Mouse (Mus musculus) kidney, postnatal 36 days (tissue): ENCODE data around the gene Tmigd3.

Source experiments
- DNase-seq, 2 experiments: peaks; one replicate each; pipeline ENCODE4 v3.0.0; 2021 to 2022; ENCODE audit warnings: mixed read lengths in 2 of 2

Tmigd3 gene

DNA sequence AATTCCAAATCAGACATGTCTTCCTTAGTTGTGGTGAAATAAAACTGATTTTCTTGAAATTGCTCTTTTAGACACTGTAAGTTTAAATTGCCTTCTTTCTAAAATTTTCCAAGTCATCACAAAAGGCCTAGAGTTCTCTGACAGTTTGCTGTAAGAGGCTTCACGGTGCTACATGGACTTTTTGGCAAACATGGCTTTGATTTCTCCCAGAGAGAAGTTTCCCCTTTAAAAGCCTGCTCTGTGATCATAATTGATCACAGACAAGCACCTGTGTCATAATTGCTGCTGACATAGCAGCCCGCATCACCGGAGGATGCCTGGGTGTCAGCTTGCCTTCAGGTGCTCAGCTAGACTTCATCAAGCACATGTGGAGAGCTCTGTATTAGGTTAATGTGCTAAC, at the start of gene Tmigd3, which contains the start of gene Adora3:
TSS of gene Tmigd3 (plus strand) at position 346 of the 400 bp plus-strand sequence.
TSS of gene Adora3 (plus strand) at position 301 of the 400 bp plus-strand sequence.
- no peak for DNase-seq

GRCm38 (mm10) chr3:105821504-105821903, 49.2 kb upstream of the Tmigd3 start:
- DNase-seq: no peak

DNA sequence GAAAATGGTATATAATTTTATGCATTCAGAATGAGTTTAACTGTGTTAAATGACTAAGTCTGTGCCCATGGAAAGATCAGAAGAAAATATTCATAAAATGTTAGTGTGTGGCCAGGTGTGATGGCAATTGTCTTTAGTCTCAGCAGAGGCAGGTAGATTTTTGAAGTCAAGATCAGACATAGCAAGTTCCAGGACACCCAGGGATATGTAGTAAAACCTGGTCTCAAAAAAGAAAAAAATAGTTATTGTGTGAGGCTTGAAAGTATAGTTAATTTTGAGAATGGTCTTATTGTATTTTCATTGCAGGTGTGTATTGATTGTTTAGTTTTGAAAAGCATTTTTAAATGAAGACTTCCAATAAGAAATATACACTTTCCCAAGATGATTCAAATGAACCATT, 47.1 kb upstream of the Tmigd3 start:
- DNase-seq: no peak

GRCm38 (mm10) chr3:105824103-105824502, 46.6 kb upstream of the Tmigd3 start:
- DNase-seq: no peak

DNA sequence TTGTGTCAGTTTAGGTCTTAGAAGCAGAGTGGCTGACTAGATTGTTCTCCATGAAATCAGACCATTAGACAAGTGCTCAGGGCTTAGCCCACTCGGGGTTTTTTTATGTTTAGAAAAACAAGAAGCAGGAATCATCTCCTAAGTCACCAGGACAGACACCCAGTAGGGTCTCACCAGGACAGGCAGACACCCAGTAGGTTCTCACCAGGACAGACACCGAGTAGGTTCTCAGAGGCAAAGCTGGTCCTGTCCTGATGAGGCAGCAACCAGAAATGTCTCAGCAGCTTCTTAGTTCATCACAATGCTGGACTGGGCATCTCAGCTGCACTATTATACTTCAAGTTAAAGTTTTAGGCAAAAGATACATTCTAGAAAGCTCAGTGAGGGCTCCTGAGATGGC, 46.0 kb upstream of the Tmigd3 start:
- no peak for DNase-seq

DNA sequence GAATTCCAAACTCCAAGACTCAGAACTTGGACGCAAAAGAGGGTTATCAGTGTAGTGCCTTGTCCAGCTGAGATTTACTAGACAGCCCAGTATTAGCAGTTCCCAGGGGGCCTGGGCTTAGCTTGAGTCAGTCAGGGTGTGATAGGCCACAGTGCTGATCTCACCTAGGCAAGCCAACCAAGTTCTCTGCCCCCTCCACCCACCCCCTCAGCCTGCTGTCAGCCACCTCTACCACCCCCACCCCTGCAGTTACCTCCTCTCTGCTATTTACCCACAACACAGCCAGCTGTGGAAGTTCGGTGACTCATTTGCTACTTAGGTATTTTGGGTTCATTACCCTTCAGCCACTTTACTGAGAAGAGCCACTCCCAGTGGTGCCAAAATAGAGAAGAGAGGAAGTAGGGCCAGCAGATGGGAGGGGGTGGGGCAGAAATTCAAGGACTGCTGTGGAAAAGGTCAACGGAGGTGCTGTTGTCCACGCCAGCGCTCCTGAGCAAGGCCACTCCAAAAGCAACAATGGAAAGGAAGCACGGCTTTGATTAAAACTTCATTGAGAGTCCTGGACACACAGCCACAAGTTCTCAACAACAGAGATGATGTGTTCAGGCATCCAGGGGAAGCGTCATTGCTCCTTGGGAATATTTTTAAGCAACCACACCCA, 45.1 kb upstream of the Tmigd3 start:
- DNase-seq: peak; percentile 56 to 72

DNA sequence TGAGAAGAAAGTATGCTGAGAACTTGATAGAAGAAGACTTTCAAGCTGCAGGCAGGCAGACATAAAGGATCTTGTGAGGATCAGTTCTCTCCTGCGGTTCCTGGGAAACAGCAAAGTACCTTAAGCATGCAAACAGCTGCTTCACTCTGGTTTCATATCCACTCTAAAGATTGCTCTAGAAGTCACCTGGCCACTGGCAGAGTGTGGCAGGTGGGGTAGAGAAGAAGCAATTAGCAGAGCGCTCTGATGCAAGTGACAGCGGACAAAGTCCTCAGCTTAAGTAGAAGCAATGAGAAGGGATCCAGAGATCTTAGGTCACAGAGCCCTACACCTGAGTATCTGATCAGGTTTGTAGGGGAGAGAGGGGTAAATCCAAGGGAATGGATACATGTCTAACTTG, 39.1 kb upstream of the Tmigd3 start:
- DNase-seq: no peak

DNA sequence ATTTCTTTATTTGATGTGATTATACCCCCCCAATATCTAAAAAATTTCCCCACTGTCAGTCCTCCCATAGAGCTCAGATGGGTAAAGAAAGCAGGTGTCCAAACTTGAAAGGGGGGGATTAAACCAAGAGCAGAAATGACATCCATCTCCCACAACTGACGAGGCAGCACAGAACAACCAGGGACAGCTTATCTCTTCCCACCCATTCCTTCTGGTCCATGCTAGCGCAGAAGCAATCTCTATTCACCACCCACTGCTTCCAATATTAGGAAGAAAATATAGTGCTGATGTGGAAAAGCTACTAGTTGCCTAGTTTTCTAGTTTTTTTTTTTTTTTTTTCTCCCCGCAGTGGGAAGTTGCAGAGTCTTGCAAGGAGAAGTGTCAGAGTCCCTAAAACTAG, 34.8 kb upstream of the Tmigd3 start:
- no peak for DNase-seq

- no peak for DNase-seq
These were observed 33.8 kb upstream of the Tmigd3 start for GRCm38 (mm10) chr3:105836883-105837282.

- no peak for DNase-seq
These were observed 32.0 kb upstream of the Tmigd3 start for GRCm38 (mm10) chr3:105838655-105839054.

DNA sequence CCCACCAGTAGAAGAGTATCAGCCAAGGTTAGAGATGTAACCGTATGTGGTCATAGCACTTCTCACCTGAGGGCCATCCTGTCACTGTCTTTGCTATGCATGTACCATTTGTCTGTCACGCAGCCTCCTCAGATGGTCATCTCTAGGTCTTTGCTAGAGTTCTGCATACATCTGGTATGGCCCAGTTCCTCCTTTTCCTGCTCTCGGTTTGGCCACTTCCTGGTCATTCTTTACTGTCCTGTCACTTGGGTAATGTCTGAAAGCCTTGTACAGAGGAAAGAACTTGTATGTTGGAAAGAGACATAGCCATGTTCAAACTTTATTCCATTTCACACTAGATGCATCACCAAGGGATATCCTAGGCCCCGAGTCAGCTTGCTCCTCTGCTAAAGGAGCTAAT, 30.9 kb upstream of the Tmigd3 start:
- no peak for DNase-seq

- no peak for DNase-seq
These were observed 24.2 kb upstream of the Tmigd3 start for GRCm38 (mm10) chr3:105846294-105847069.

DNA sequence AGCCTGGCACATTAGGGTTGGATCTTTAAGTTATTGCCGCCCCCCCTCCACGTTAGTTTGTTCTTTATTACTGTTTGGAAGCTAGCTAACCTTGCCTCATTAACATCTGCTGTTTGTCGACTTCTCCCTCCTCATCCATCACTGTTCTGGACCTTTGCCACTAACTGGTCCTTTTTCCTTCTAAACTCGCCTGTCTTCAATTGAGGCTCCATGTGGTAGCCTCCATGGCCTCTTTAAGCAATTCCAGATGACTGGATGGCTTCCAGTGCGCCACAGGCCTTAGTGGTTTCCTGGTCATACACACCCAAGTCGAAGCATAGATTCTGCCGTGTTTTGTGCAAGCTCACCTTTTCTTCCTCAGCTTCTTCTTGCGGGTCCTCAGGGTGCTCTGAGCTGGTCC, 16.9 kb upstream of the Tmigd3 start:
- DNase-seq: no peak

DNA sequence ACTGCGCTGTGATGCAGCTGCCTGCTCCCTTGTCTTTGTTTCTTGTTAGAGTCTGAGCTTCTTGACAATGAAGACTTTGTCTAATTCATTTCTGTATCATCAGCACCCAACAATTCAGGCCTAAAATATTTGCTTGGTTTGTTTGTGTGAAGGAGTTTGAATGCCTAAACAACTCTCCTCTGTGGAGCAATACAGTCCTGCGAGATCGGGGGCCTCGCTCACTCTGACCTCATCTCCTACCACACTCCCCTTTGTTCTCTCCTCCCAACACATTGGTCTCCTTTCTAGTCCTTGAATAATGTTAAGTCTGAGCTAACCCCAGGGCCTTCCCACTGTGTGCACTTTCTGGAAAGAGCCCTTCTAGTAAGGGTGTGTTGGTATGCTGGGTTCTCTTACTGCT, 15.9 kb upstream of the Tmigd3 start:
- no peak for DNase-seq

GRCm38 (mm10) chr3:105857513-105857912, 13.2 kb upstream of the Tmigd3 start:
- no peak for DNase-seq

DNA sequence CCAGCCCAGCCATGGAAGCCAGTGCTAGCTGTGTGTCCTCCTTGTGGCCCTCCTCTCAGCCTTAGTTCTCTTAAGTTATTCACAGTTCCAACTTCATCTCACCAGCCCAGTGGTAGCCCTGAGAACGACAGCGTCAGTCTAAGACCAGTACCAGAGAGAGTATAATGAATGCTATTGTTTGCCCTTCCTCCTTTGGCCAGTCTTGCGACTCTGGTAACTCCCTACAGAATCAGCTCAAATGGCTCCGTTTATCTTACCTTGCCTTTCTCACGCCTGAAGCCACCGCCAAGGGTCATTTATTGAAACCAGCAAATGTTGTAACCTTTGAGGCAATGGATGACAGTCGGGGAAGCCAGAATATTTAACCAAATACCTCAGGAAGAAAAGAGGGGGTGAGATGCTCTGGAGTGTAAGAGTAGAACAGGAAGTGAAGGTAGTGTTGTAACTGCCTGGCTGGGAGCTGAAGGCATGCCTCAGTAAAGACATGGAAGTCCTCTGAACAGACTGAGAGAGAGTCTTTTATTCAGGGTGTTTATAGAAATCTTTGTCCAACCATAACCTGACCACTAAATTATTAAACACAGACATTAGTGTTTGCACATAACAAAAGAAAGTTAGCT, 8.8 kb upstream of the Tmigd3 start:
- no peak for DNase-seq

DNA sequence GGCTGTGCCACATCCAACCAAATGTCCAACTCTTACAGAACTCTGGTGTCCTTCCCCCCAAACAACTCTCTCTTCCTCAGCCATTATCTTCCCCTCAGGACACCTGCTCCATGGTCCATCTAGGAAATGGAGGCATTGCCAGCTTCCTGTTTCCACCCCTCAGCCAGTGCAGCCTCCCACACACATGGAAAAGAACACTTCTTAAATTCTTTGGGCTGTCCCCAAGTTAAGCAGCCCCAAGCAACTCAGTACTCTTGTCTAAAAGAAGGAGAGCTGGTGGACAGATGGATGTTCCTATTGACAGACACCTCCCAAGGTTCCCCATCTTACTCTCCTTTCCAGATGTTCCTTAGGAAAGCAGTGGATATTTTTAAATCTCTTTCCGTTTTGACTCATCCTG, 6.6 kb upstream of the Tmigd3 start:
- no peak for DNase-seq

DNA sequence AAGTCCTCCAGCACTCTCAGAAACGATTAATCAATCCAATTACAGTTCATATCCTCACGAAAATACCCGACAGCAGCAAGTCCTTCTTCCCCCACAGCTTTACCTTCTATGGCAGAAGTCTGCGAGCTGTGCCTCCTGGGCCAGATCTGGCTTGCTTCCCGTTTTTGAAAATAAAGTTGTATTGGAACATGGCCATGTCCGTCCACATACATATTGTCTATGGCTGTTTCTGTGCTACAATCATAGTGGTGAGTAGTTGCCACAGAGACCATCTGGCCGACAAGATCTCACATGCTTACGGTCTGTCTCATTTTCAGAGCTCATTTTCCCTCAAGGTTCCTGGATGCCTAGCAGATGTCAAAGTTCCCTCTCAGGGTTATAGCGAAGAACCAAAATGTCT, 5.6 kb upstream of the Tmigd3 start:
- no peak for DNase-seq

DNA sequence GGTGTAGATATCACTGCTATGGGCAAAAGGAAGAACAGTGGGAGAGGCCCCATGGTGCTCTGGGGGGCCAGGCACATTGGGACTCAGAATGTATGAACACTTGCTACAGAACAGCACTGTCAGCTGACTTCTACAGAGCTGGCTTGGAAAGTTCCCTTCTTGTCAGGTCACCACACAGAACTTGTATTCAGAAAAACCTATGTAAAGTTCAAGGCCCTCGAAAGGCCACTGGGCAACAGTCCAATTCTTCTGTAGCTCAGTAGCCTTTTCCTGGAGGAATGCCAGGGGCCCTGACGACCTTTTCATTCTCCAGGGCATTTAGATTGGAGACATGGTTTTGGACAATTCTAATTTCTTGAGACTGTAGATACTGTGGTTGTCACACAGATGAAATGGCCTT, 2.6 kb upstream of the Tmigd3 start:
- peak; percentile 78 for DNase-seq

- peak; percentile 56 to 63 for DNase-seq
These were observed 1.3 kb downstream of the Tmigd3 start for GRCm38 (mm10) chr3:105872034-105872433.

DNA sequence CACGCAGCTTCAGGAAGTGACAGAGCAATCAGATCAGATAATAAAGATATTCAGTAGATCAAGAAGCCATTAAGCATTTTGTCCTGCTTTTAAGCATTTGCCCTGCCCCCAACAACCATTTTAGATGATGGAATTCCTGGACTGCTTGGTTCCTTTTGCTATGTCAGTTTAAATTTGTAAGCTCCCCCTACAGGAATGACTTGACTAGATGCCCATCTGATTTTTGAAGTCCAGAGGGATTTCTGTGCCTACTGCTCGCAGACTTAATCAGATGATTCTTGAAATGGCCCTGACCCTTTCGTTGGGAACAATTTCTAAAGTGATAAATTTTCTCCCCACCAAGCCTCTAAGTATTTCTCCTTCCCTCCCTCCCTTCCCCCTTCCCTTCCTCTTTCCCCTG, 1.9 kb downstream of the Tmigd3 start:
- no peak for DNase-seq

DNA sequence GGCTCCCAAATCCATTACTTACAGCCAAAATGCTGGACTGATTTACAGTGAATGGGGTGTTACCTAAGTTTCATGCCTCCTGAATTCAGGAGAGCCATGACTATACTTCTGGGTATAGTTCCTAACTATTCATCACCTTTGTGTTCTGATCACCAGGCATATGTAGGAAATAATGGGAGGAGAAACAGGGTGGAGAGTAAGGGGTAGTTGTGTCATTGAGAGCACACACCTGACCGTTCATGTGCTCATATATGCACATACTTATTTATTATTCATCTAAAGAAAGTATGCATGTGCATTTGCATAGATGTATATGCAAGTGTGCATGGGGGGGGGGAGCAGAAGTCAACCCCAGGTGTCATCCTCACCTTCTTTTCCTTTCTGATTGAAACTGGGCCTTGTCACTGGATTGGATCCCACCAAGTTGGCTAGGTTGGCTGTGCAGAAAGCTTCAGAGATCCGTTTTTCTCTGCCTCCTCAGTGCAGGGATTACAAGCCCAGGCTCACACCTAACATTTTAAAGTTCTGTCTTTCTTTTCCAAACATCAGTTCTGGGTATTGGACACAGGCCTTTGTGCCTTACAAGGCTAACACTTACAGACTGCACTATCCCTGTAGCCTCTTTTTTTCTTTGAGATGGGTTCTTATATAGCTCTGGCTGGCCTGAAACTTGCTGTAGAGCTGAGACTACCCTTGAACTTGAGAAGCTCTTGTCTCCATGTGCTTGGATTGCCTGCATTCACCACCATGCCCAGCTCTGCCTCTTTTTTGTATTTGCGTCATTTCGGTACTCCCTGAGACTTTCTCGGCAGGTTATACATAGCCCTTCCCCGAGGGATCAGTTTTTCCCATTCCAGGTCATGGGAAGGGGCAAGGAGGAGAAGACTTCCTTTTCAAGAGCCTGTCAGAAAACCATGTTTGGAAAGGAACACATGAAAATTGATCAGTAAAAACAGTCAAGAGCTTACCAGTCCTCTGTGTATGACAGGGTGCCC, 3.0 kb downstream of the Tmigd3 start:
- DNase-seq: no peak

GRCm38 (mm10) chr3:105876022-105876421, 5.3 kb downstream of the Tmigd3 start:
- DNase-seq: peak in 1 of 2 experiments; percentile 68
